Mouse (Mus musculus) stomach, embryonic 14.5 days (tissue): ENCODE measurements around the gene Dner. TPM values are rescaled to one million over a fixed set of nuclear protein-coding genes. Genes with fewer than 3 reads are reported as not detected.
"Not testable (repeated sequence)": the region's sequence is repeated elsewhere in the genome, so short reads cannot be mapped to it uniquely, and the experiment has no call there.

ENCODE experiments used
- ATAC-seq: fragments of 200-750 bp; cut with Nextera tagmentation; 2 replicates; pipeline ENCODE4 v1.8.0; 2017; ENCODE audit warnings: low read depth, moderate TSS enrichment; ENCODE audit not compliant: insufficient number of reproducible peaks, insufficient read depth, low FRiP score
- H3K27ac ChIP-seq: fragments of 300-500 bp; sonication (generic); 2 replicates; pipeline ENCODE4 v1.5.1; 2014; ENCODE audit warnings: mild to moderate bottlenecking, low read length, moderate library complexity, mixed read lengths
- H3K27me3 ChIP-seq: fragments of 300-500 bp; sonication (generic); 2 replicates; pipeline ENCODE4 v1.6.1; 2014; ENCODE audit warnings: low read length, control low read depth, mixed read lengths; ENCODE audit not compliant: control insufficient read depth, insufficient read depth
- H3K36me3 ChIP-seq: fragments of 300-500 bp; sonication (generic); 2 replicates; pipeline ENCODE4 v1.6.1; 2014; ENCODE audit warnings: mild to moderate bottlenecking, control low read depth, low read length, moderate library complexity, mixed read lengths; ENCODE audit not compliant: control insufficient read depth, insufficient read depth
- H3K4me1 ChIP-seq: fragments of 300-500 bp; sonication (generic); 2 replicates; pipeline ENCODE4 v1.6.1; 2014; ENCODE audit warnings: low read length, control low read depth, mixed read lengths; ENCODE audit not compliant: control insufficient read depth, insufficient read depth
- H3K4me2 ChIP-seq: fragments of 300-500 bp; sonication (generic); replicated peaks from 2 replicates; pipeline ENCODE4 v1.6.1; 2014; ENCODE audit warnings: low read depth, low read length, control low read depth
- H3K4me3 ChIP-seq: fragments of 300-500 bp; sonication (generic); 2 replicates; pipeline ENCODE4 v1.5.1; 2014; ENCODE audit warnings: low read depth, low read length, control low read depth
- H3K9ac ChIP-seq: fragments of 300-500 bp; sonication (generic); replicated peaks from 2 replicates; pipeline ENCODE4 v1.6.1; 2014; ENCODE audit warnings: low read depth, mild to moderate bottlenecking, control low read depth, low read length, moderate library complexity, mixed read lengths
- H3K9me3 ChIP-seq: fragments of 300-500 bp; sonication (generic); 2 replicates; pipeline ENCODE4 v1.6.1; 2016; ENCODE audit warnings: low read depth, low read length, control low read depth; ENCODE audit not compliant: control insufficient read depth
- WGBS: fragments of 180-500 bp; shearing (Covaris S2); extraction: QIAGEN DNeasy Blood & Tissue Kit; methylation state at CpG from one replicate; pipeline ENCODE4 v1.1.7; 2014; 5-methylcytosine and 5-hydroxymethylcytosine counted together
- polyA plus RNA-seq: library from polyadenylated mRNA; unstranded; fragments of >200 nt; fragmentation: Nextera tagmentation; extraction: Ambion mirVana; gene quantifications from 2 replicates; pipeline ENCODE4 v1.2.1, GENCODE M21; 2014

Dner gene
- polyA plus RNA-seq, 1 experiment from 2014 or later, result 3.6 TPM

- no peak overlapping the region for H3K27ac ChIP-seq
Measured at GRCm38 (mm10) chr1:84362209-84362608, 333.8 kb downstream of the Dner start.

GRCm38 (mm10) chr1:84361389-84361788, 334.6 kb downstream of the Dner start:
- WGBS, result 56% methylated on average over 3 of the region's 3 CpGs
- no peaks in the 10 kb centered on the region for H3K4me1 ChIP-seq
- H3K9ac ChIP-seq, result no peak overlapping the region
- H3K27me3 ChIP-seq, result no peaks in the 10 kb centered on the region
- H3K4me2 ChIP-seq, result no peak overlapping the region
- 0 out of 2 replicates have a peak, but pooled peaks have one; percentile 23 for ATAC-seq
- H3K4me3 ChIP-seq, result no peak overlapping the region
- no peaks in the 10 kb centered on the region for H3K9me3 ChIP-seq
- H3K27ac ChIP-seq, result no peak overlapping the region
- H3K36me3 ChIP-seq, result no peaks in the 10 kb centered on the region

More at GRCm38 (mm10) chr1:84362209-84362608, 333.8 kb downstream of the Dner start:
- Histone ChIP-seq H3K9ac (no peak overlapping the region), H3K4me3 (no peak overlapping the region), H3K4me1 (no peaks in the 10 kb centered on the region), H3K4me2 (no peak overlapping the region), H3K9me3 (no peaks in the 10 kb centered on the region), H3K36me3 (no peaks in the 10 kb centered on the region), H3K27me3 (no peaks in the 10 kb centered on the region)
- no peak for ATAC-seq
- 47% methylated on average over 1 of the region's 1 CpGs for WGBS

- WGBS, result 84% methylated on average over 6 of the region's 6 CpGs
- H3K9me3 ChIP-seq, result no peaks in the 10 kb centered on the region
- no peak overlapping the region for H3K4me2 ChIP-seq
- H3K27me3 ChIP-seq, result no peaks in the 10 kb centered on the region
- ATAC-seq, result no peak
- H3K36me3 ChIP-seq, result no peaks in the 10 kb centered on the region
- no peaks in the 10 kb centered on the region for H3K4me1 ChIP-seq
- no peak overlapping the region for H3K9ac ChIP-seq
- no peak overlapping the region for H3K4me3 ChIP-seq
- no peak overlapping the region for H3K27ac ChIP-seq
Measured at GRCm38 (mm10) chr1:84359611-84360500, 336.2 kb downstream of the Dner start.

GRCm38 (mm10) chr1:84357216-84357615, 338.8 kb downstream of the Dner start:
- Histone ChIP-seq H3K4me1 (no peaks in the 10 kb centered on the region), H3K9ac (no peak overlapping the region), H3K4me3 (no peak overlapping the region), H3K9me3 (no peaks in the 10 kb centered on the region), H3K27me3 (no peaks in the 10 kb centered on the region), H3K27ac (no peak overlapping the region), H3K4me2 (no peak overlapping the region), H3K36me3 (no peaks in the 10 kb centered on the region)
- 84% methylated on average over 5 of the region's 5 CpGs for WGBS
- no peak for ATAC-seq

GRCm38 (mm10) chr1:84350262-84350661, 345.8 kb downstream of the Dner start:
- no peaks in the 10 kb centered on the region for H3K36me3 ChIP-seq
- 89% methylated on average over 2 of the region's 2 CpGs for WGBS
- H3K4me3 ChIP-seq, result no peak overlapping the region
- no peaks in the 10 kb centered on the region for H3K27me3 ChIP-seq
- no peak for ATAC-seq
- no peaks in the 10 kb centered on the region for H3K9me3 ChIP-seq
- no peaks in the 10 kb centered on the region for H3K4me1 ChIP-seq
- H3K4me2 ChIP-seq, result no peak overlapping the region
- H3K27ac ChIP-seq, result no peak overlapping the region
- H3K9ac ChIP-seq, result no peak overlapping the region

GRCm38 (mm10) chr1:84347796-84348476, 348.1 kb downstream of the Dner start:
- H3K9me3 ChIP-seq, result no peaks in the 10 kb centered on the region
- no peak overlapping the region for H3K4me2 ChIP-seq
- no peaks in the 10 kb centered on the region for H3K36me3 ChIP-seq
- no peak overlapping the region for H3K27ac ChIP-seq
- WGBS, result 40% methylated on average over 3 of the region's 3 CpGs
- 0 out of 2 replicates have a peak, but pooled peaks have one; percentile 18 for ATAC-seq
- H3K4me1 ChIP-seq, result no peaks in the 10 kb centered on the region
- no peaks in the 10 kb centered on the region for H3K27me3 ChIP-seq
- H3K4me3 ChIP-seq, result no peak overlapping the region
- H3K9ac ChIP-seq, result no peak overlapping the region

- 54% methylated on average over 3 of the region's 3 CpGs for WGBS
- H3K27ac ChIP-seq, ATAC-seq, H3K9me3 ChIP-seq, H3K9ac ChIP-seq, H3K4me3 ChIP-seq, H3K27me3 ChIP-seq, H3K4me1 ChIP-seq, H3K4me2 ChIP-seq, H3K36me3 ChIP-seq: not testable (repeated sequence)
Measured at GRCm38 (mm10) chr1:84332797-84333196, 363.2 kb downstream of the Dner start.

GRCm38 (mm10) chr1:84331861-84332260, 364.2 kb downstream of the Dner start:
- not testable (repeated sequence) for H3K9ac ChIP-seq, ATAC-seq, H3K4me2 ChIP-seq, H3K4me3 ChIP-seq, H3K36me3 ChIP-seq, H3K27me3 ChIP-seq, H3K27ac ChIP-seq, H3K4me1 ChIP-seq, H3K9me3 ChIP-seq
- WGBS, result 79% methylated on average over 12 of the region's 12 CpGs
